Comparison of ENCODE assay signal across 9 mouse cellular contexts in the genomic region with DNA sequence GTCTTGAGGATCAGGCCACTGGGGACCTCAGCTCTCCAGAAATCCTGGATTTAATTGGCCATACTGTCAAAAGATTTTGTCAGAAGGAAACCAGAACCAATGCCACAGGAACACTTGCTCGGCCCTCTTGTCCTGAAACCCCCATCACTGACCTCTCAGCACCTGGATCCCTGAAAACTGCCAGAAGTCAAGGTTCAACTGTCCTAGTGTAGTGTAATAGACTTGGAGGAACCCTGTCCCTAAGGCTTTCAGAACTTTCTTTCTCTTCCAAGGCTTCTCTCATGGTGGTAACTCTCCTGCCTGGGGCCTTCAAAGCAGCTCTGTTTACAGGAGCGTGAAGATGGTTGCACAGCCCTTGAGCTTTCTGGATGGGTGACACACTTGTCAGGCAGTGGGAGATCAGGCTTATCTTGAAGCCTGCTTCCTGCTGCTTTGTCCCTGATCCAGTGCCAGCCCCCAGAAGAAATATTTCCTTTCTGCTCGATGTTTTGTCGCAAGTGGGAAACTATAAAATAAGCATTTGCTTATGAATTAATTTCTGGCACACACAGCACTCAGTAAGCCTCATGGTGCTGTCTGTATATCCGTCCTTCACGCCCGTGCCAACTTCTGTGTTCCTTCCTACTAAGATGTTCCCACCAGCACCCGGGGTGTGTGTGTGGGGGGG.
DNase-seq lines count a peak whose midpoint lies in the region; ATAC-seq lines count a peak whose summit lies in the region.
"Had no signal": no experiment of that assay in that cellular context is flagged by ENCODE, and none has a peak within 500 bp of the region (broad histone marks: within the 10 kb centered on the region; RNA-seq: fewer than 3 reads in every experiment).

No protein-coding gene starts in this region.

- H3K4me1 ChIP-seq in lung, embryonic 15.5 days = peaks cover 32% of the 10 kb centered on the region

- 0 out of 2 replicates have a peak, but pooled peaks cover 3% of the 10 kb centered on the region for H3K36me3 ChIP-seq in lung, embryonic 15.5 days

- no peak overlapping the region for H3K9ac ChIP-seq in lung, embryonic 15.5 days

- no peak overlapping the region for H3K4me2 ChIP-seq in lung, embryonic 15.5 days

- H3K9me3 ChIP-seq in lung, embryonic 15.5 days = no peaks in the 10 kb centered on the region

- no peaks in the 10 kb centered on the region for H3K27me3 ChIP-seq in lung, embryonic 15.5 days

- peak overlapping the region; percentile 50 for H3K27ac ChIP-seq in lung, embryonic 15.5 days

- ATAC-seq in lung, embryonic 15.5 days (ENCODE audit: borderline replicate concordance, extremely low read depth, low FRiP score, low TSS enrichment) = peak; percentile 66; the same call in 1 of the 2 replicates
- no peak for ATAC-seq in erythroid progenitor cell, adult 5-6 weeks (replicated peaks; ENCODE audit: low FRiP score, poor library complexity, severe bottlenecking)

- intact Hi-C loops in gastrocnemius, postnatal 36 days (cut with DNase I) = no loop called here

- peak; percentile 63 for DNase-seq in kidney, adult 9 months
- DNase-seq in kidney, adult 11 months = no peak
- DNase-seq in adrenal gland, postnatal 36 days = peak; percentile 47 to 59
- DNase-seq in heart, adult 8-10 months (ENCODE audit: low spot score) = peak; percentile 36
- DNase-seq in urinary bladder, postnatal 14 days (ENCODE audit: low spot score) = no peak
- no peak for DNase-seq in gastrocnemius, postnatal 36 days
- DNase-seq: cerebellum, postnatal 36 days had no signal

- WGBS in lung, embryonic 15.5 days = 35% methylated on average over 8 of the region's 8 CpGs

- no peak overlapping the region for H3K4me3 ChIP-seq in lung, embryonic 15.5 days

Comparison
In these comparisons a context has a peak if more than half of its experiments do, and no peak if none do; other contexts are left out.
1. DNase-seq: peak in kidney, adult 9 months (single experiment), adrenal gland, postnatal 36 days (2 of 2) and heart, adult 8-10 months (single experiment); none in kidney, adult 11 months (single experiment), urinary bladder, postnatal 14 days (single experiment) and gastrocnemius, postnatal 36 days (0 of 2).